Mouse (Mus musculus): Measurements from ENCODE around the gene Hrk.

Gene Hrk

GRCm38 (mm10) chr5:118160691-118161090 is 3.8 kb upstream of the Hrk start:
- no peak for DNase-seq (ENCODE audit: low read depth, low spot score)

GRCm38 (mm10) chr5:118165462-118165861 is 1.0 kb downstream of the Hrk start:
- DNase-seq (ENCODE audit: low read depth, low spot score): no peak

GRCm38 (mm10) chr5:118167561-118167995 is 3.1 kb downstream of the Hrk start:
- DNase-seq (ENCODE audit: low read depth, low spot score): no peak

GRCm38 (mm10) chr5:118169222-118170221 is 5.1 kb downstream of the Hrk start:
- no peak for DNase-seq (ENCODE audit: low read depth, low spot score)

GRCm38 (mm10) chr5:118170888-118171529 is 6.6 kb downstream of the Hrk start:
- DNase-seq (ENCODE audit: low read depth, low spot score): no peak

- DNase-seq (ENCODE audit: low read depth, low spot score): no peak
Observed at GRCm38 (mm10) chr5:118171665-118172064, 7.2 kb downstream of the Hrk start.

- no peak for DNase-seq (ENCODE audit: low read depth, low spot score)
Observed at GRCm38 (mm10) chr5:118172078-118172723, 7.8 kb downstream of the Hrk start.

GRCm38 (mm10) chr5:118174310-118175009 is 10.0 kb downstream of the Hrk start:
- DNase-seq (ENCODE audit: low read depth, low spot score): no peak

GRCm38 (mm10) chr5:118175137-118175536 is 10.7 kb downstream of the Hrk start:
- DNase-seq (ENCODE audit: low read depth, low spot score): no peak

- no peak for DNase-seq (ENCODE audit: low read depth, low spot score)
Observed at GRCm38 (mm10) chr5:118177640-118178039, 13.2 kb downstream of the Hrk start.

- DNase-seq (ENCODE audit: low read depth, low spot score): no peak
Observed at GRCm38 (mm10) chr5:118186903-118187633, 22.6 kb downstream of the Hrk start.

GRCm38 (mm10) chr5:118188356-118188755 is 23.9 kb downstream of the Hrk start:
- no peak for DNase-seq (ENCODE audit: low read depth, low spot score)

- no peak for DNase-seq (ENCODE audit: low read depth, low spot score)
Observed at GRCm38 (mm10) chr5:118190491-118190890, 26.0 kb downstream of the Hrk start.

GRCm38 (mm10) chr5:118192221-118192620 is 27.8 kb downstream of the Hrk start:
- no peak for DNase-seq (ENCODE audit: low read depth, low spot score)

- DNase-seq (ENCODE audit: low read depth, low spot score): no peak
Observed at GRCm38 (mm10) chr5:118197421-118197820, 33.0 kb downstream of the Hrk start.

- no peak for DNase-seq (ENCODE audit: low read depth, low spot score)
Observed at GRCm38 (mm10) chr5:118199670-118200069, 35.2 kb downstream of the Hrk start.

GRCm38 (mm10) chr5:118204675-118205440 is 40.4 kb downstream of the Hrk start:
- DNase-seq (ENCODE audit: low read depth, low spot score): no peak

GRCm38 (mm10) chr5:118205852-118206251 is 41.4 kb downstream of the Hrk start:
- no peak for DNase-seq (ENCODE audit: low read depth, low spot score)

- no peak for DNase-seq (ENCODE audit: low read depth, low spot score)
Observed at GRCm38 (mm10) chr5:118214012-118214411, 49.6 kb downstream of the Hrk start.

Data from retina, postnatal 7 days (tissue).